Mouse (Mus musculus) brain, adult 2 months (tissue): Measurements from ENCODE around the gene Vsig8.

Experiments
- DNase-seq: peaks from one replicate; pipeline ENCODE4 v3.0.0; 2011; ENCODE audit warnings: low read depth, low spot score

Vsig8 gene

DNA sequence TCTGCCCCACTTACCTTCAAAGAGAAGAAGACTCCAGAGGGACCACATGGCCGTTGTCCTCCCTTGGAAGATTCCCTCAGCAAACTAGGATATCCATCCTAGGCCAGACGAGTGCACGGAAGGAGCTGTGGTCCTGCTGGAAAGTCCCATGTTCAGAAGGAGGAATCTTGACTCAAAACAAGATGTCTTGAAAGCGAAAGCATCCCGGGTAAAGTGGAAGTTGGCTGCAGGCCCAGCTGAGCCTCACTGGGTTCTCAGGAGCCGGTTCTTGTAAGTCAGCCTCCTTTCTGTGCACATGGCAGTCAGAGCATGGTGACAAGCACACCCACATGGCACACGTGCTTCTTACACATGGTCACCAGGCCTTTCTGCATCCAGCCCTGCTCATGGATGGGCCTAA, 34.6 kb downstream of the Vsig8 start, which contains the start of gene Slamf8:
TSS of gene Slamf8 (minus strand) at position 184 of the 400 bp plus-strand sequence.
- DNase-seq: peak; percentile 55

DNA sequence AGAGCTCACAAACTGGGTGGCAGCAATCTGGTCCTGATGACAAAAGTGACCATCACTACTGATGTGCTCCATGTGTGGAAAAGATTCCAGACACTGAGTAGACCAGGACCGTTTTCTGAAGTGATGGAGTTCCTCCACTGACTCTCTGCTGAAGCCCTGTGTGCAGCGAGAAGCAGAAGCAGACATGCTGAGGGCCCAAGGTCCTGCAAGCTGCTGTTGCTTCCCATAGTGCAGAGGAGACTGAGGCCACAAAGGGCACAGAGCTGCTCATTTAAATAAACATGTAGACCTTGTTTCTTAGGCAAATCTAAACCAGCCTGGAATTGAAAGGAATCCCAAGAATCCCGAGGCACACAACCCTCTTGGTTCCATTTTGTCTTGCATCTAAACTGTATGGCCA, 37.6 kb downstream of the Vsig8 start:
- no peak for DNase-seq

DNA sequence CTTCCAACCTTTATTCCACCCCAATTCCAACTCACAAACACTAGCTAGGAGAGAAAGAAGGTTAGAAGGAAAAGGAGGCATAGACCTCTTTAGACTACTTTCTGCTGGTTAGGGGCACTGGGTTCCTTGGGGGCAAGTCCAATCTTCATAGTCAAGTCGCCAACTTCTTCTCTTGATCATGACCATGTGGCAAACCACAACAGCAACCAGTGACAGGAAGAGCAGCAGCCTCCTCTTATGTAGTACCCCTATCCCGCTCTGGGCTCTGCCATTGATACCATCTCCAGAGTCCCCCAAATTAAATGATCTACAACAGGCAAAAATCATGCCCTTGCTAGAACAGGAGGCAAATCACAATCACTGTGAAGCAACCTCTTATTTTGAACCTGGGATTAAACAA, 38.2 kb downstream of the Vsig8 start:
- no peak for DNase-seq

DNA sequence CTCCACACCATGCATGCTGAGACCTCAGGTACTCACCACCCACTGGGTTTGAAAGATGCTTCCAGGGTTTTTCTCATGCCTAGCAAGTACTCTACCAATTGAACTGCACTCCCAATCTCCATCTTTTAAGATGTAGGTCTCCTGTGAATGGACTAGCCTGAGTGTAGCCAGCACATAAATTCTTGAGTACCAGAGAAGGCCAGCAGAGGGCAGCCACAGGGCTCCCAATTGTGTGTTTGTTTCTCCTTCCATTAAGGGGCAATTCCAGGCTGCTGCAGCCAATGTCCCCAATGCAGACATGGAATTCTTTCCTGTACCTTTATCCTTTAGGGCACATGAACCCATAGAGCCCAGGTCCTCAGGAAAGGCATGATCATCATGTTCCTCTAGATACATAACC, 38.8 kb downstream of the Vsig8 start:
- DNase-seq: peak; percentile 42

DNA sequence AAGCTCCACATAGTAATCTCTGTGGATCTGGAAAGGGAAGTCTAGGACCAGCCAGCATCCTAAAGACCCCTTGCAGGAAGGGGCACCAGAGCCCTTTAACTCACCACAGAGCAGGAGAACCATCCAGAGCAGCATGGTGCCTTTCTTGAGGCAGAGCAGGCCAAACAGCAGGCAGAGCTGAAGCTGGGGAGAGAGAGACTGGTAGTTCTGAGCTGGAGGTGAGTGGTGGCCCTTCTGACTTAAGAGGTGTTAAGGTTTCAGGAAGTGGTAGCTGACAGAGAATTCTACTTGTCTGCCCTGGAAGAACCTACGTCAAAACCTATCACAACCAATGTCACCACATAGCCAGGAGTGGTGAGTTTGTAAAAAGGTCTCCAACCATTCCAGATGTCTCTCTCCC, 46.6 kb downstream of the Vsig8 start, which contains the start of gene Fcrl6:
TSS of gene Fcrl6 (minus strand) at position 226 of the 400 bp plus-strand sequence.
- no peak for DNase-seq

DNA sequence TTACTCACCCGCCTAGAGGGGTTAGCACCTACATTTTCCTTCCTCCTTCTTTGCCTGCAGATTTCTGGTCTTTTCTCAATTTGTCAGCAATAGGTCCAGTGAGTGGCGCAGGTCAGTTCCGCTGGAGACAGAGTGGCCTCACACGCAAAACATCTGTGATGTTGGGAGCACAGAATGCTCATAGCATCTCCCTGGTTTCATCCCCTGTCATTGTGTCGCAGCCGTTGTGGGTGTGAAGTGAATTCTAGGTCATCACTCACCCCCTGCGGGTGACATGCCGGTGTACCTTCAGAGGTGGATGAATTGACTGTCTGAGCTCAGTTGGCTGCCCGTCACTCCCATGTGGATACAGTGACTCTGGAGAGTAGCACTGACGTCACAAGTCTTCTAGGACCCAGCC, 55.6 kb downstream of the Vsig8 start:
- no peak for DNase-seq

DNA sequence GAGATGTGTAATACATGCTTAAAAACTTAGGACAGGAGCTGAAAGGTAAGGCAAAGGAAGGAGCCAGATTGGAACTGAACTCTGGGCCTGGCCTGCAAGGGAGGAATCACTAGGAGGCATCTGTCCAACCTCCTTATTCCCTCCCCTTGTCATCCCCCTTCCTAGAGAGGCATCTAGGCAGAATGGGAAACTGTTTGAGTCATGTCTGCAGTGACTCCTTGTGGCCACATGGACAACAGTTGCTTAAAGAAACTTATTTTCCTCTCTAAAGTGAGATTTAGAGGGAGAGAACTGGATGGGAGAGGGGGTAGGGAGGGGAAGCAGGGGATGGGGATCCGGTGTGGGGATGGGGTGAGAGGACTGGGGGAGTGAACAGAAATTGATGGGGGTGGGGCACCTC, 57.0 kb downstream of the Vsig8 start:
- peak; percentile 32 for DNase-seq
